In the genomic region with DNA sequence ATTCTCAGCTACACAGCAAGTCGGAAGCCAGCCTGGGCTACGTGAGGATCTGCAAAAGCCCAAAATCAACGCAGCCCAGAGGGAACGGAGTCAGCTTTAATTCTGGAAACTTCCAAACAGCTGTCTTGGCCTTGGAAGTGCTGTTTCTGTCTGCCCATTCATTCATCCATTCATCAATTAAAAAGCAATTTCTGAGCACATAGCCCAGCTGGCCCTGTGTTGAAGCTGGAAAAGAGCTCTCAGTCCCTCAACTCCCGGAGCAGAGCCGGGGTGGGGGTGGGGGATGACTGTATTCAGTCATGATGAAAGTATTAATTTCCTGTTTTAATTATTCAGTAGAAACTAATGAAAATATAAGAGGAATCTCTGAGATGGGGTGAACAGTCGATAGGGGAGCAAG, we compare ENCODE assay signal across 13 mouse cellular contexts.
DNase-seq lines count a peak whose midpoint lies in the region; ATAC-seq lines count a peak whose summit lies in the region.
"Had no signal": no experiment of that assay in that cellular context is flagged by ENCODE, and none has a peak within 500 bp of the region (broad histone marks: within the 10 kb centered on the region; RNA-seq: fewer than 3 reads in every experiment).

No protein-coding gene starts in this region.

- H3K4me3 ChIP-seq in forebrain, embryonic 15.5 days: no peak overlapping the region
- no peak overlapping the region for H3K4me3 ChIP-seq in forebrain, embryonic 12.5 days (replicated peaks)
- no peak overlapping the region for H3K4me3 ChIP-seq in lung, embryonic 15.5 days
- H3K4me3 ChIP-seq in forebrain, embryonic 16.5 days (replicated peaks; ENCODE audit: low read length): no peak overlapping the region
- H3K4me3 ChIP-seq: liver, embryonic 12.5 days had no signal

- no peak overlapping the region for H3K9ac ChIP-seq in forebrain, embryonic 15.5 days (replicated peaks)
- H3K9ac ChIP-seq in forebrain, embryonic 12.5 days: no peak overlapping the region
- H3K9ac ChIP-seq in lung, embryonic 15.5 days: no peak overlapping the region
- H3K9ac ChIP-seq in forebrain, embryonic 16.5 days (replicated peaks; ENCODE audit: low read depth, low read length): no peak overlapping the region
- H3K9ac ChIP-seq: liver, embryonic 12.5 days had no signal

- H3K27me3 ChIP-seq in forebrain, embryonic 15.5 days: no peaks in the 10 kb centered on the region
- H3K27me3 ChIP-seq in forebrain, embryonic 12.5 days: peaks cover 22% of the 10 kb centered on the region
- peaks cover 26% of the 10 kb centered on the region for H3K27me3 ChIP-seq in lung, embryonic 15.5 days
- H3K27me3 ChIP-seq in forebrain, embryonic 16.5 days (replicated peaks; ENCODE audit: control insufficient read depth, insufficient read depth, low read length): no peaks in the 10 kb centered on the region

- WGBS in forebrain, embryonic 15.5 days: 48% methylated on average over 7 of the region's 7 CpGs
- 75% methylated on average over 7 of the region's 7 CpGs for WGBS in forebrain, embryonic 12.5 days
- WGBS in lung, embryonic 15.5 days: 54% methylated on average over 7 of the region's 7 CpGs
- WGBS in forebrain, embryonic 16.5 days: 42% methylated on average over 7 of the region's 7 CpGs

- H3K9me3 ChIP-seq in forebrain, embryonic 15.5 days: no peaks in the 10 kb centered on the region
- H3K9me3 ChIP-seq in forebrain, embryonic 12.5 days: no peaks in the 10 kb centered on the region
- H3K9me3 ChIP-seq in lung, embryonic 15.5 days: no peaks in the 10 kb centered on the region
- H3K9me3 ChIP-seq in forebrain, embryonic 16.5 days (ENCODE audit: control insufficient read depth, low read length): no peaks in the 10 kb centered on the region
- H3K9me3 ChIP-seq: G1E; liver, embryonic 12.5 days had no signal

- peak overlapping the region; percentile 24 for H3K27ac ChIP-seq in forebrain, embryonic 15.5 days (replicated peaks)
- H3K27ac ChIP-seq in forebrain, embryonic 12.5 days: no peak overlapping the region
- H3K27ac ChIP-seq in lung, embryonic 15.5 days: no peak overlapping the region
- peak overlapping the region; percentile 48 for H3K27ac ChIP-seq in forebrain, embryonic 16.5 days (ENCODE audit: low read length)
- H3K27ac ChIP-seq: liver, embryonic 12.5 days had no signal

- H3K4me1 ChIP-seq in forebrain, embryonic 15.5 days: peaks cover 22% of the 10 kb centered on the region
- peaks cover 23% of the 10 kb centered on the region for H3K4me1 ChIP-seq in forebrain, embryonic 12.5 days
- H3K4me1 ChIP-seq in lung, embryonic 15.5 days: 0 out of 2 replicates have a peak, but pooled peaks cover 6% of the 10 kb centered on the region
- H3K4me1 ChIP-seq in forebrain, embryonic 16.5 days (replicated peaks; ENCODE audit: control insufficient read depth, insufficient read depth, low read length): peaks cover 20% of the 10 kb centered on the region
- H3K4me1 ChIP-seq: liver, embryonic 12.5 days had no signal

- no peak for ATAC-seq in forebrain, embryonic 15.5 days (replicated peaks)
- ATAC-seq in forebrain, embryonic 12.5 days (ENCODE audit: low FRiP score): no peak
- ATAC-seq in lung, embryonic 15.5 days (ENCODE audit: borderline replicate concordance, extremely low read depth, low FRiP score, low TSS enrichment): peak; percentile 32; the same call in 1 of the 2 replicates
- ATAC-seq in forebrain, embryonic 16.5 days: peak; percentile 31; the same call in 1 of the 2 replicates
- ATAC-seq: activated CD4-positive, CD25-positive, alpha-beta regulatory T cell, adult 4 months; liver, embryonic 12.5 days had no signal

- DNase-seq in lung, adult 18-20 months: no peak
- DNase-seq in lung, postnatal 10 days: peak; percentile 45
- DNase-seq in frontal cortex, postnatal 36 days (ENCODE audit: low spot score in 2 of 2): no peak
- DNase-seq in urinary bladder, adult 2 months (ENCODE audit: low spot score): no peak
- DNase-seq: cerebellum, postnatal 14 days had no signal

- H3K36me3 ChIP-seq in forebrain, embryonic 15.5 days: peaks cover 14% of the 10 kb centered on the region
- H3K36me3 ChIP-seq in forebrain, embryonic 12.5 days (replicated peaks): peaks cover 16% of the 10 kb centered on the region
- H3K36me3 ChIP-seq in lung, embryonic 15.5 days: no peaks in the 10 kb centered on the region
- H3K36me3 ChIP-seq in forebrain, embryonic 16.5 days (ENCODE audit: control insufficient read depth, insufficient read depth): 0 out of 2 replicates have a peak, but pooled peaks cover 7% of the 10 kb centered on the region
- H3K36me3 ChIP-seq: G1E; liver, embryonic 12.5 days had no signal

- no peak overlapping the region for H3K4me2 ChIP-seq in forebrain, embryonic 15.5 days (replicated peaks)
- H3K4me2 ChIP-seq in forebrain, embryonic 12.5 days: no peak overlapping the region
- no peak overlapping the region for H3K4me2 ChIP-seq in lung, embryonic 15.5 days
- H3K4me2 ChIP-seq in forebrain, embryonic 16.5 days (ENCODE audit: low read length): no peak overlapping the region
- H3K4me2 ChIP-seq: heart, embryonic 11.5 days; liver, embryonic 12.5 days had no signal

Comparison
In these comparisons a context has a peak if more than half of its experiments do, and no peak if none do; other contexts are left out.
1. ATAC-seq: peak in lung, embryonic 15.5 days (single experiment) and forebrain, embryonic 16.5 days (single experiment); none in forebrain, embryonic 15.5 days (single experiment) and forebrain, embryonic 12.5 days (single experiment).
2. H3K27ac ChIP-seq: peak in forebrain, embryonic 15.5 days (single experiment) and forebrain, embryonic 16.5 days (single experiment); none in forebrain, embryonic 12.5 days (single experiment) and lung, embryonic 15.5 days (single experiment).